Mouse (Mus musculus) cerebellum, postnatal 10 days (tissue): ENCODE data around the gene Sik3.
"Not testable (repeated sequence)": the region's sequence is repeated elsewhere in the genome, so short reads cannot be mapped to it uniquely, and the experiment has no call there.

ENCODE experiments used
- DNase-seq, 2 experiments: peaks; one replicate each; pipeline ENCODE4 v3.0.0; 2021; ENCODE audit warnings: mixed read lengths in 2 of 2

Sik3 gene

DNA sequence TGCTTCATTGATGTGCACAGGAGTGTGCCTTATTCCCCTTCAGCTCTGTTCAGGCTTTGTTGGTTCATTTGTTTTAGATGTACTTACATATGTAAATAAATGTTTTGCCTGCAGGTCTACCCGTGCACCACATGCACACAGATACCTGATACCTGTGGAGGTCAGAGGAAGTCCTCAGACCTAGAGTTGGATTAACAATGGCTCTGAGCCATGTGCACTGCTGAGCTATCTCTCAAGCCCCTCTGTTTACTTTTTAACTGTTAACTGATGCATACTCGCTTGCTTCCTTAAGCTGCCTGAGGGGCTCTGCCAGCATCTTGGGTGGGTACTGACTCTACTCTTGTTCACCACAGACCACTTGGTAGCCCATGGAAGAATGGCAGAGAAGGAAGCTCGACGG, 142.4 kb downstream of the Sik3 start:
- no peak for DNase-seq

DNA sequence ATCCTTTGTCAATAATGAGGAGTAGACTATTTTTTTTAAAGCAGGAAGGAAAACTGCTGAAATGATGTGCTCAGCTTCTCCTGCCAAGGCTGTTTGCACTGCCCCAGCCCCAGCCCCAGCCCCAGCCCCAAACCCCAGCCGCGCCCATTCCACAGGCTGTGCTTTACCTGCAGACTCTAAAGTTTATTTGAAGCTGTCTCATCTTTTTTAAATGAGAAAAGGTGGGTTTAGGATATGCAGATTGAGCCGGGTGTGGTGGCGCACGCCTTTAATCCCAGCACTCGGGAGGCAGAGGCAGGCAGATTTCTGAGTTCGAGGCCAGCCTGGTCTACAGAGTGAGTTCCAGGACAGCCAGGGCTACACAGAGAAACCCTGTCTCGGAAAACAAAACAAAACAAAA, 143.2 kb downstream of the Sik3 start:
- not testable (repeated sequence) for DNase-seq

DNA sequence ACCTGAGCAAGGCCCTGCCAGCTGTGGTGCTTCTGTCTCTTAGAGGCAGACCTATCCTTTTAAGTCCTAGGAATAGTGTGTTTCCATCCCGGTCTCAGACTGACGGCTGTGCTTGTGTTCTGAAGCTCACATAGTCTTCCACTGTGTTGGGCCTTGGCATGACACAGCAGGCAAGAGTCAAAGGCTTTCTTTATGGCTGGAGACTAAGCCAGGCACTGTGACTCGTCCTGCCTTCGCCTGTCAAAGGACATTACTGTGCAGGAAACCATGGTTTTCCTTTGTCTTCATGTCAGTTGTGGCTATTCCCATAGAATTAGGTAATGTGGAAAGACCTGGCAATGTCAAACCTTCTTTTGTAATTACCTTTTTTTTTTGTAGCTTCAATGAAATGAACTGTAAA, 144.1 kb downstream of the Sik3 start:
- DNase-seq: no peak

DNA sequence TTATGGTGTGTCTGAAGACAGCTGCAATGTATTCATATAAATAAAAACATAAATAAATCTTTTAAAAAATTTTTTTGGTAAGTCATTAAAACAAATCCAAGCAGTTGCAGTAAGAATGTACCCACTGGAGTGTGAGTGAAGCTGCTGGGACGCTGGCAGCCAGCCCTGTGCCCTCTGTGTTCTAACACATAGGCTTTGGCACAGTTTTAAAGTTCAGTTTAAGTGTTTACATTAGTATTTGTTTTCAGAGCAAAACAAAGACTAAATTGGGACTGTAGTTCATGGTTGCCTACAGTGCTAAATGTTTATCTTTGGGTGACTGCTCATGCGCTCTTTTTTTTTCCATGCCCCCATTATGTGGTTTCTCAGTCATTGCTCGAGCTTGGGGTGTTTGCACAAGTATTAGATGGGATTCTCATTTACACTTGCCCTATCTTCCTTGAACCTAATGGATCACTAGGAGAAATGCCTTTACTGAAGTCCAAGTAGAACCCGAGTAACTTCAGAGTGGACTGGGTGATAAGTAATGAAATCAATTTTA, 145.7 kb downstream of the Sik3 start:
- DNase-seq: peak in 1 of 2 experiments; percentile 47

DNA sequence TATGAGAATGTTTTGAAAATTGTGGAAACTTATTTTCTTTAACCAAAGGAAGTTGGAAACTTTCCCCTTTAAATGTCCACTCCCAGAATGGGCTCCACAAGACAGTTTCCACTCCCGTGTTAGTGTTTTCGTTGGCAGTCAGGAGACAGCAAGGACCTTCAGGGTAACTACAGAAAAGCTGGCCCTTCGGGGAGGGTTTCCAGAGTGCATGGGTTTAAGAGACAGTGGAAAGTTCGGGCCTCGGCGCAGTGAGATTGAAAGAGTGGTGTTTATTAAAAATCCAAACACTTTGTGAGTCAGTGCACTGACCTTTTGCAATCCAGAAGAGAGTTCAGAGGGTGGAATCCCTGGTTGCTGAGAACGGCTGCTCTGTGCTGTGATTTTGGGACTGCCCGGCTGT, 150.8 kb downstream of the Sik3 start:
- no peak for DNase-seq

DNA sequence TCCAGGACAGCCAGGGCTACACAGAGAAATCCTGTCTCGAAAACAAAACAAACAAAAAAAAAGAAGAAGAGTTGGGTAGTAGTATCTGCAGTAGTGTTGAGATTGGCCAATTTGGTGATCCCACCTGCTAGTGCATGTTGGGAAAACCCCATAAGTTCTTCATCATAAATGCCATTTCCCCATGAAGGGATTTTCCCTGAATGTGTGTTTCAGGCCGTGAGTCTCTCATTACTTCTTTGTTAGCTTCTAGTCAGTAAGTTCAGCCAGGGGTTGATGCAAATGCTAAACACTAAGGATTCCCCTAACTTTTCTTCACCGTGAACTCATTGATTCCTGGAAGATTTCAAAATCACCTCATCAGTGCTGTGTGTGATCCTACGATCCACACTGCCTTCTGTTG, 156.2 kb downstream of the Sik3 start:
- DNase-seq: no peak

DNA sequence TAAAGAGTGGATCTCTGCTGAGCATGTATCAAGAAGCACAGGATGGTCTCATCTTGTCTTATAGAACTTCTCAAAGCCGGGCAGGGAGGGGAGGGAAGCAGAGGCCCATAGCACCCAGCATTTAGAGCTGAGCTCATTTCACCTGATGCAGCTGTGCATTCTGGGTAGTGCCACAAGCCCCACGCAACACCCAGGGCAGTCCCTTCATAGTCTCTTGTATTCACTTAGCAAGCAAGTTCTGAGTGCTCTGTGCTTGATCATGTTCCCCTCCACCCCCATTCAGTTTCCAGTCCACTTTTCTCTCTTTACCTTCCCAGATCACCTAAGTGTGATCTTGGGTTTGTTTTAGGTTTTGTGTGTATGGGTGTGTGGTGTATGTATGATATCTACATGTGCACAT, 159.6 kb downstream of the Sik3 start:
- DNase-seq: no peak

DNA sequence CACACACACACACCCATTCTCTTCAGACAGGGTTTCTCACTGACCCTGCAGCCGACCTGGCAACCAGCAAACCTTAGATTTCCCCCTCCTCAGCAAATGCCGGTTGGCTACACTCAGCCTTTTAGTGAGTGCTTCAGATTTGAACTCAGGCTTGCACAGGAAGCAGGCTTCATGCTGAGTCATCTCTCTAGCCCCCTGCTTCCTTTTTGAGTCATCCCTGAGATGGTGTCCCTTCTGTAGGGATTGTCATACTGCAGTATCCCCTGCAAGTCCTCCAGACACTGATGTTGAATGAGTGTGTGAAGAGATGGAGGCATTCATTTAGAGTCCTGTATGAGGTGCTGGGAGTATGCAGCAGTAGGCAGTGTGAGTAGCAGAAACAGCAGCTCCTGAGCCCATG, 160.3 kb downstream of the Sik3 start:
- no peak for DNase-seq

DNA sequence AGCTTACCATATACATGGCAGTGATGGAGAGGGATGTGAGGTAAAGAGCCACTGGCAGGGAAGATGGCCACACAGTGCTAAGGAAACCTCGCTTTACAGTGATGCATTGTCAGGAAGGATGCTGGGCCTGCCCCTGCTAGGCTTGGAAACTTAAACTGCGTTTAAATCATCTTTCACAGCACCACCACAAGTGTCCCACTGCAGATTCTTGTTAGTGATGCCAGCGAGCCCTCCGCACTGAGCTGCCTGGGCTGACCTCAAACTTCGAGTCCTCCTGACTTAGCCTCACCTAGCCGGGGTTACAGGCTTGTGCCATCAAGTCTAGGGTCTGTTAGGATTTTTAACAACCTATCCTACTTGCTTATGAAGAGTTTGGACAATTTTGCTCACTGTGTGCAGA, 161.3 kb downstream of the Sik3 start:
- no peak for DNase-seq

DNA sequence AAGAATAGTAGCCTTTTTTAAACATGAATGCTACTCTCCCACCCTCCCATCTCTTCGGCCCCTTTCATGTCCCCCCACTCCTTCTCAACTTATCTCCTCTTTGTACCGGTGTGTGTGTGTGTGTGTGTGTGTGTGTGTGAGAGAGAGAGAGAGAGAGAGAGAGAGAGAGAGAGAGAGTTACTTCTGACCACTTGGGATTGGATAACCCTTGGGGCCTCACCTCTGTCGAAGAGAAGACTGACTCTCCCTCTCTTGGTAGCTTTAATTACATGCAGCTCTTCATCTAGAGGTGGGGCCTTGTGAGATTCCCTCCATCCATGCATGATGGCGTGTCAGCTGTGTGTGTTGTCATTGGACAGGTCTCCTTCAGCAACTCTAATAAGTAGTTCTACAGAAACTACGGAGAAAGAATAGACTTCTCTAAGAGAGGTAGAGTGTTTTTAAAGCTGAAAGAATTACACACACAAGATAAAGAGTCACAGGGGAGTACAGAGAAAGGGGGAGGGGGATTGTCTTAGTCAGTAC, 162.2 kb downstream of the Sik3 start:
- no peak for DNase-seq

DNA sequence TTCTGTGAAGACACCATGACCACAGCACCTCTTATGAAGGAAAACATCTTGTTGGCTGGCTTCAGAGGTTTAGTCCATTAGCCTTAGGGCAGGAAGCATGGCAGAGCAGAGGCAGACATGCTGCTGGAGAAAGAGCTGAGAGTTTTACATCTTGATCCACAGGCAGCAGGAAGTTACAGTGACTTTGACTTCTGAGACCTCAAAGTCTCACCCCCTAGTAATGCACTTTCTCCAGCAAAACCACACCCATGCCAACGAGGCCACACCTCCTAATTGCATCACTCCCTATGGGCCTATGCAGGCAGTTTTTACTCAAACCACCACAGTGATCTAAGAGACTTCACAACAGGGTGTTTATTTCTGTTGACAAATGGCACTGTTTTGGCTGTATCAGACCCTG, 162.7 kb downstream of the Sik3 start:
- DNase-seq: no peak

DNA sequence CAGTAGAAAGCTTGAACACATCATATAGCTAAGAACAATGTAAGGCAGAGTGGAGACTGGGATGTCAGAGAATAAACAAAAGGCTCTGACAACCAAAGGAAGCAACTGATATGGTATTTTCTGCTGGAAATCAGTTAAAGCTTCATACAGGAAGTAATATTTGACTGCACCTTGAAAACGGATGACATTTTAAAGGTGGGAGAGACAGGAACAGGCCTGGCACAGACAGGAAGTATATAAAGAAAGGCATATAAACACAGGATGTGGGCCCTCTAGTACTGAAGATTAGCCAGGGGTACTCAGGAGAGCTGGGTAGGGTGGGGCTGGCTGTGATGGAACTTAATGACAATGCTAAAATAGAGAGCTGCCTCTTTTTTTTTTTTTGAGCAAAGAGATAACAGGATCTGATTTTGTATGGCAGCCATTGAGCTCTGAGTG, 163.3 kb downstream of the Sik3 start:
- no peak for DNase-seq

DNA sequence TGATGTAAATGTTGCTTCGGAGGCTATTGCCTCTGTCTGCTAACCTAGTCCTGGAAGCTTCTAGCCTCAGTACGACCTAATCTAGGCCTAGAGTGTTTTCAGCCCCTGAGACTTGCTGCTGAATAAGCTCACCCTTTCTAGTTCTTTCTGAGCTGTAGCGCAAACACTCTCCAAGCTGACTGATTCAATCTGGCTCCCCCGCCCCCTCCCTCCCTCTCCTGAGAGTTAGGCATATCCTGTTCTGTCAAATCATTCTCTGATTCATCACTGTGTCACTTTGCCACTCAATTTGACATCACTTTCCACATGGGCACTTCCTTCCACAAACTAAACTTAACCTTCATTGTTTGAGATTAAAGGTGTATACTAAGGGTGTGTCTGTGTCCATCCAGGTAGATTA, 164.0 kb downstream of the Sik3 start:
- no peak for DNase-seq

DNA sequence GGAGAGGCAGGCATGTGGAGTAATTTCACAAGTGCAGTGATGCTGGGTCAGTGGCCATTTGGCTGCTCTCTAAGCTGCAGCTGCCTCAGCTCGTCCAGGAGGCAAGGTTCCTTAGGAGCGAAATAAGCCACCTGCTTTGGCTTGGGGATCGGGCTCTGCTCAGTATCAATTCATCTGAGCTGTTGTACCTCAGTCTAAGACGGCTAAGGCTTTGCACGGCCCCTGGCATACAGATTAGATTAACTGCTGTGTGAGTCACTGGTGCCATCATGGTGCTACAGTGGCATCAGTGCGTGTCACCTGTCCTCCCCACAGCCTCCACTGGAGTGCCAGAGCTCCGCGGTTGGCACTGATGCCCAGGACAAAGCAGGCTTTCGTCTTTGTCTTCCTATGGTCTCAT, 166.0 kb downstream of the Sik3 start:
- DNase-seq: peak in 1 of 2 experiments; percentile 19

DNA sequence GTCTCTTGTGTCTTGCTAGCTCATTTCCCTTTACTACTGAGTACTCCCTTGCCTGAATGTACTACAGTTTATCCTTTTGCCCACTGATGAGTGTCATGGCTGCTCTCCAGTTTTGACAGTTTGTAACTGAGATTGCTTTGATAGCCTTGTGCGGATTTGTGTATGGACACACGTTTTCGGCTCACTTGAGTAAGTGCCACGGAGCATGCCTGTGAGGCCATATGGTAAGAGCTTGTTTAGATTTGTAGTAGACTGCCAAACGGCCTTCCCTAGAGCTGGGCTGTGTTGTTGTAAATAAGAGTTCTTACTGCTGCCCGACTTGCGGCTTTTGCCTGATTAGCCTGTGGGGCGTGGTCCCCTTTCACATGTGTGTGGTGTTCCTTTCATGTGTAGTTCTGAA, 168.7 kb downstream of the Sik3 start:
- DNase-seq: peak; percentile 39 to 50

DNA sequence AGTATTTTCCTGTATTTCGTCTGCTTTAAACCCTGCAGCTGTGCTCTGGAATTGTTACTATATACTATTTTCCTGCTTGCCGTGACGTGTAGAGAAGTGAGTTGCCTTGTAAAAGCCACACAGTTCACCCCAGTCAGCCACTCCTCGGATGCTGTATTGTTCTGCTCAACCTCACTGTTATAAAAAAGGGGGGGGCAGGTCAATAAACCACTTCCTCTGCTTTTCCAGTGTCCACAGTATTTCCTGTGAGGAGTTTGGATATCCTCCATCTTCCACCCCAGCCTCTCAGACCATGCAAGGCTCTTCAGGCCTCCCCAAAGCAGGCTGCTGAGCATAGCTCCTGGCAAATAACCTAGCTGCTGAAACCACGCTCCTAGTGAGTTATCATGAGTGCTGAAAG, 171.9 kb downstream of the Sik3 start:
- no peak for DNase-seq

DNA sequence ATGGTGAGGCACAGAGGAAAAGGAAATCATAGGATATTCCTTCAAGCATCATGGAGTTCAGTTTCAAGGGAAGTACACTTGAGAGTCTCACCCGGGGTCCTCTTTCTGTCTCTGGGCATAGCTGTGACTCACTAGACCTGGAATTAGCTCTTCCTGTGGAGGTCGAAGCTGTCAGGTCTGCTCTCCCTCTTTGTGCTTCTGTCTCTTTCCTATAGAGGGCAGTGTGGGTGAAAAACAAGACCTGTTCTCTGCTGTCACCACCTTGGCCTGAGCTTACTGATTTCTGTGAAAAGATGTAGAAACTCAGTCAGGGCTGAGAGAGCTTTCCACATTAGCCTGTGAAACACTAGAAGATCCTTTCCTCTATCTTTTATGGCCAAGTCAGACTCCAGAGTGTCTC, 172.6 kb downstream of the Sik3 start:
- peak; percentile 70 to 80 for DNase-seq

DNA sequence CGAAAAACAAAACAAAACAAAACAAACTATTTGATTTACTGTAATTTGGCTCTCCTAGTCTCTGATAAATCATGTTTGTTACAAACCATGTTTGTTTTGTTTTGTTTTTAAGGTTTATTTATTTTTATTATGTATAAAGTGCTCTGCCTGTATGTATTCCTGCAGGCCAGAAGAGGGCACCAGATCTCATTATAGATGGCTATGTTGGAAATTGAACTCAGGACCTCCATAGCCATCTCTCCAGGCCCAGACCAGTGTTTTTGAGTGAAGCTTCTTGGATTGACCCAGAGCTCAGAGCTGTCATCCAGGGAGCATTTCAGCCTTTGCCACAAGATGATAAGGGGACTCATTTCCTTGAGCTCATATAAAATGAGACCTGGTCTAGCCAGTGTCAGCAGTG, 173.8 kb downstream of the Sik3 start:
- DNase-seq: no peak

DNA sequence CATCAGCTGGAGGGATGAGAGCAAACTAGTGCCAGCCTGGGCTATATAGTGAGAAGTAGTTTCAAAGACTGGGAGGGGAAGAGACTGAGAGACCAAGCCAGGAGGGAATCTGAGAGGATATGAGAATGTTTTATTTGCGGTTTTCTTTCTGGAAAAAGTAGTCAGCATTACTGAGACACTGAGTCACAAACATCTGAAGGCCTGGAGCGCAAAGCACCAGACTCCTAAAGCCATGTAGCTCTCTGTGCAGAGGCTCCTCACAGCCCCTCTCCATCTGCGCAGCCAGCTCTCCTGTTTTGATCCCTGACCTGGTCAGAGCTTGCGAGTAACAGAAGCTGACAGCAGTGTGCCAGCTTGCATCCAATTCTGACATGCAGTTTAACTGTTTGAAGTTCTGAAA, 175.8 kb downstream of the Sik3 start:
- DNase-seq: peak; percentile 36 to 39

DNA sequence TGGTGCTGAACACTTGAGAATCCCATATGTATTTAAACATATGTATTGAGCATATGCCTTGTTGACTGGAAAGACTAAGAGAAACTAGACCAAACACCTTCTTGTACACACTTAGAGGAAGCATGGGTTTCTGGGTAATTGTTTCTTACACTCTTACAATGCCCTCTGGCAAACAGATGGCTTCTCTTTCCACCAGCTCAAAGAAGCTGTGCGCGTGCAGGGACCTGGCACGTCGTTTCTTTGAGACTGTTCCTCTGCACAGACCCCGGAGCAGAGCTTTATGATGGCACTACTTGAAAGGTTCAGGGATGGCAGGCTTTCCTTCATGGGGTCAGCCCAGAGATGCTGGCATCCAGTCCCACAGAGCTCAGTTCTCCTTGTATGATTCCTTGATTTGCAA, 176.3 kb downstream of the Sik3 start:
- DNase-seq: peak in 1 of 2 experiments; percentile 65

DNA sequence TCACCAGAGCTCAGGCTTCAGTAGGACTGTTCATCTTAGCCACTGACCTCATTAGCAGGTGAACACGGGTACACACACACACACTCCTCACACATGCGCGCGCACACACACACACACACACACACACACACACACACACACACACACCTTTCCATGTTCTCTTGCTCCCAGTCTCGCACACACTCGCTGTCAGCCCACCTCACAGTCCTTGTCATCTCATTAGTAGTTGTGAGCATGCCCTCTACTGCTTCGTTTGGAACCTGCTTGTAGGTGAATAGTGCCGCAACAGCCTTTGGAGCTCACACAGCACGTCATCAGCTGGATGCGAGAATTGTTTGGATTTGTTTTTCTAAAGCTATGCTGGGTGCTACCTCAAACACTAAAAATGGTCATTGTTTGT, 176.8 kb downstream of the Sik3 start:
- DNase-seq: peak; percentile 48 to 61

DNA sequence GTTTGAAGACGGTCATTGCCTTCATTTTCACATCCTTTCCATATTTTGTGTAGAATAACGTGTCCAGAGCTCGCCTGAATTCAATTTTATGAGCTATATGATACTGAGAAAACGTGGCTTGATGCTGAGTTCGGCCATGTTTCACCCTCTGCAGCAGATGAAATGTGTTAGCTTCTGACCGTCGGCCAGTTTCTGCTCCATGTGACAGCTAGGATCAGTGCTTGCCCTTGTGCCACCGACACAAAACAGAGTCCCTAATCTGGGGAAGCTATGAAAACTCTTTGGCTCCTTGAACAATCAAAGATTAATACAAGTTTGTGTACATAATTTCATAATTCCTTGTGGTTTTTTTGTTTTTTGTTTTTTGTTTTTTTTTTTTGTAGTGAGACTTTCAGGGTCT, 178.6 kb downstream of the Sik3 start:
- no peak for DNase-seq

DNA sequence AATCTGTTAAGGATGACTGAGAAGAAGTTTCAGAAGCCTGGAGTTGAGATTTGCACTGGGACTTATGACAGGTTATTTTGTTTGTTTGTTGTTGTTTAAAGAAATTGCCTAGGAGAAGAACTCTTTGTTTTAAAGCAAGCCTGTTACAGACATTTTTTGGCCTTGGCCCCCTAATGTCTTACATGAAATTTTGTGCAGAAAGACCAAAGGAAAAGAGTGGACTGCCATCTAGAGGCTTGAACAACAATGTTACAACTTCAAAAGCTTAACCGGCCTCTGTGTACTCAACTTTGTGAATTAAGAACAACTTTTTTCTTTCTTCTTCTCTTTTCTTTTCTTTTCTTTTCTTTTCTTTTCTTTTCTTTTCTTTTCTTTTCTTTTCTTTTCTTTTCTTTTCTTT, 179.0 kb downstream of the Sik3 start:
- DNase-seq: peak; percentile 54 to 67

DNA sequence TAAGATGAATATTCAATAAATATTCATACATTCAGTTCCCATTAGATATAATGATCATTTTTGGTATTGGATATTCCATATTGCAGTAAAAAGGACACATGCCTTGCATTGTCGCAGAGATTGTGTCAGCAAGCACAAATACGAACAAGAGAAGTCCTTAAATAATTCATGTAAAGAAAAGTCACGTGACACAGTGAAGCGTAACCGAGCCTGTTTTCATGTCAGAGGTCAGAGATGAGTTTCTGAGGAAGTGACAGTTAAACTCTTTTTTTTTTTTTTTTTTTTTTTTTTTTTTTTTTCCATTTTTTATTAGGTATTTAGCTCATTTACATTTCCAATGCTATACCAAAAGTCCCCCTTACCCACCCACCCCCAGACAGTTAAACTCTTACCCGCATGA, 180.0 kb downstream of the Sik3 start:
- DNase-seq: no peak

DNA sequence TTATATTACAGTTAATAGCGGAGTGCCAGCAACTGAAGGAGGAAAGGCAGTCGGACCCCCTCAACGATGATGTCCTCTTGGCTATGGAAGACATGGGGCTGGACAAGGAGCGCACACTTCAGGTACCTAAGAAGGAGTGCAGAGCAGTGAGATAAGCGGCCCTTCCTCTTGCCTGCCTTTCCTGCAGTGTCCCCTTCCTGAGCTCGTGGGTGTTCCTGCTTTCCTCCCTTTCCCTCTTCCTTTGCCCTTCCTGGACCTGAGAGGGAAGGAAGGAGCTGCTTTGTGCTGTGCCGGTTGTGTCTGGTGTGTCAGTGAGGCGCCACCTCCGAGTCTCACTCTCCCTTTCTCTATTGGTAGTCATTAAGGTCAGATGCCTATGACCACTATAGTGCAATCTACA, 182.2 kb downstream of the Sik3 start:
- DNase-seq: no peak
